ENCODE assay signal across 11 mouse cellular contexts in the genomic region with DNA sequence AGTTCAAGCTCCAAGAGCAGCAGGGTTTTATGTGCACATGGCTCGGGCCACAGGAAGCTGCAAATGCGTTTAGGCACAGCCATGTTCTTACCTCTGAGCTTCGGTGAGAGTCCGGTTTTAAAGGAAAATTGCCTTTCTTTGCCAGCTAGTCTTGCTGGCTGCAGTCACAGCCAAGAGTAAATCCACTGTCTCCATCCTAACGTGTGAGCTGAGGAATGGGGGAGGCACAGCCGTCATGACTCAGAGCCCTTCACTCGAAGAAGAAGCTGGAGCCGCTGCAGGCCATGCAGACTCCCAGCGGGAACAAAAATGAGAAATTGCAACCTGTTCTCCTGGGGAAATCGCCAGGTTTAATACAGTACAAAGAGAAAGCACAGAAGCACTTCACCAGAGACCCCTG.
A peak's percentile ranks its signal among the peaks of the same experiment; 100 is the strongest.
DNase-seq lines count a peak whose midpoint lies in the region; ATAC-seq and TF ChIP-seq lines count a peak whose summit lies in the region.
"Had no signal": no experiment of that assay in that cellular context is flagged by ENCODE, and none has a peak within 500 bp of the region (broad histone marks: within the 10 kb centered on the region; RNA-seq: fewer than 3 reads in every experiment).

No protein-coding gene starts in this region.

- no peak overlapping the region for H3K27ac ChIP-seq in kidney, postnatal 0 days
- no peak overlapping the region for H3K27ac ChIP-seq in limb, embryonic 14.5 days (replicated peaks; ENCODE audit: low read depth, low read length)
- H3K27ac ChIP-seq: heart, adult 2 months; midbrain, embryonic 12.5 days had no signal

- H3K36me3 ChIP-seq in kidney, postnatal 0 days (ENCODE audit: insufficient read depth, low read length): no peaks in the 10 kb centered on the region
- H3K36me3 ChIP-seq in limb, embryonic 14.5 days (ENCODE audit: control insufficient read depth, insufficient read depth, low read length): no peaks in the 10 kb centered on the region
- H3K36me3 ChIP-seq: midbrain, embryonic 12.5 days had no signal

- no peak for TF ChIP-seq CTCF in kidney, postnatal 0 days (IDR thresholded peaks at IDR 0.05; ENCODE audit: low read depth)

- H3K4me2 ChIP-seq in kidney, postnatal 0 days (ENCODE audit: low read length): no peak overlapping the region
- no peak overlapping the region for H3K4me2 ChIP-seq in limb, embryonic 14.5 days (replicated peaks; ENCODE audit: low read depth, low read length, severe bottlenecking)
- H3K4me2 ChIP-seq: midbrain, embryonic 12.5 days had no signal

- TF ChIP-seq POLR2A in limb, embryonic 14.5 days (IDR thresholded peaks at IDR 0.05; ENCODE audit: borderline replicate concordance, extremely low read depth, insufficient read depth, insufficient read length): no peak

- H3K27me3 ChIP-seq in kidney, postnatal 0 days (ENCODE audit: insufficient read depth, low read length): no peaks in the 10 kb centered on the region
- no peaks in the 10 kb centered on the region for H3K27me3 ChIP-seq in limb, embryonic 14.5 days (ENCODE audit: control insufficient read depth, insufficient read depth, low read length)
- H3K27me3 ChIP-seq: midbrain, embryonic 12.5 days had no signal

- DNase-seq in kidney, postnatal 0 days (ENCODE audit: low spot score): peak; percentile 19
- DNase-seq in kidney, adult 18-20 months: no peak
- DNase-seq in urinary bladder, postnatal 14 days (ENCODE audit: low spot score): peak; percentile 14
- DNase-seq in urinary bladder, postnatal 25 days (ENCODE audit: low spot score): no peak
- peak; percentile 56 for DNase-seq in limb, embryonic 14.5 days (ENCODE audit: low spot score)
- DNase-seq in thymus, postnatal 36 days: no peak
- no peak for DNase-seq in cerebellum, adult 9-10 months
- DNase-seq: cerebellum, postnatal 36 days; heart, adult 2 months had no signal

- H3K4me3 ChIP-seq in kidney, postnatal 0 days (replicated peaks; ENCODE audit: low read depth, low read length): no peak overlapping the region
- H3K4me3 ChIP-seq in limb, embryonic 14.5 days (replicated peaks; ENCODE audit: low read length): no peak overlapping the region
- H3K4me3 ChIP-seq: erythroblast, embryonic 14.5 days; heart, adult 2 months; midbrain, embryonic 12.5 days had no signal

- no peaks in the 10 kb centered on the region for H3K9me3 ChIP-seq in kidney, postnatal 0 days (replicated peaks; ENCODE audit: low read length)
- no peaks in the 10 kb centered on the region for H3K9me3 ChIP-seq in limb, embryonic 14.5 days (ENCODE audit: control insufficient read depth, low read length)
- H3K9me3 ChIP-seq: midbrain, embryonic 12.5 days had no signal

- H3K4me1 ChIP-seq in kidney, postnatal 0 days (replicated peaks; ENCODE audit: insufficient read depth, low read length): no peaks in the 10 kb centered on the region
- H3K4me1 ChIP-seq in limb, embryonic 14.5 days (ENCODE audit: control insufficient read depth, insufficient read depth, low read length): peaks cover 42% of the 10 kb centered on the region

- ATAC-seq in kidney, postnatal 0 days (replicated peaks; ENCODE audit: low FRiP score, low read depth): no peak
- ATAC-seq in limb, embryonic 14.5 days (ENCODE audit: low FRiP score, low read depth): no peak

- 46% methylated on average over 10 of the region's 10 CpGs for WGBS in kidney, postnatal 0 days
- WGBS in limb, embryonic 14.5 days: 18% methylated on average over 10 of the region's 10 CpGs

- no peak overlapping the region for H3K9ac ChIP-seq in kidney, postnatal 0 days (ENCODE audit: low read depth, low read length)
- no peak overlapping the region for H3K9ac ChIP-seq in limb, embryonic 14.5 days (ENCODE audit: low read depth, low read length, severe bottlenecking)
- H3K9ac ChIP-seq: midbrain, embryonic 12.5 days had no signal

Comparison
In these comparisons a context has a peak if more than half of its experiments do, and no peak if none do; other contexts are left out.
1. DNase-seq: peak in kidney, postnatal 0 days (single experiment), urinary bladder, postnatal 14 days (single experiment) and limb, embryonic 14.5 days (single experiment); none in kidney, adult 18-20 months (single experiment), urinary bladder, postnatal 25 days (single experiment), thymus, postnatal 36 days (0 of 2) and cerebellum, adult 9-10 months (single experiment).